14 mouse cellular contexts compared by ENCODE assay signal in the genomic region with DNA sequence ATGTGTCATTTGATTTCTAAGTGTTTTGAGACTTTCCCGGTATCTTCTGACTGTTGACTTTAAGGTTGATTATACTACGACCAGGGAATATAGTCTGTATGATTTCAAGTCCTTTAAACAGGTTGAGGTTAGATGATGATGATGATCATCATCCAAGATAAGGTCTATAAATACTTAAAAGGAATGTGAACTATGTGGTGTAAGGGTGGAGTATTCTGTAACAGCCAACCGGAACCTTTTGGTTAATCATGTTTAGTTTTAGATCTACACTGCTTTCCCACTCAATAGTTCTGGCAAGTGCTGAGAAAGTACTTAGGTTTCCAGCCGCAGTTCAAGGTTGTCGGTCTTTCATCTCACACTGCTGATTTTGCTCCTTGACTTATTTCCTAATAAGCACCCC.
"Had no signal": no experiment of that assay in that cellular context is flagged by ENCODE, and none has a peak within 500 bp of the region (broad histone marks: within the 10 kb centered on the region; RNA-seq: fewer than 3 reads in every experiment).

No protein-coding gene starts in this region.

- H3K27ac ChIP-seq: midbrain, embryonic 10.5 days; midbrain, embryonic 12.5 days; neural tube, embryonic 12.5 days had no signal

- DNase-seq: lung, adult 18-20 months; lung, embryonic 14.5 days; lung, postnatal 10 days; lung, postnatal 4 days; midbrain, embryonic 14.5 days; right cerebral cortex, postnatal 14 days; thymus, adult 18-20 months; thymus, postnatal 25 days; thymus, postnatal 4 days had no signal

- ATAC-seq: midbrain, embryonic 16.5 days had no signal

- H3K27me3 ChIP-seq: neural tube, embryonic 12.5 days had no signal

- H3K4me2 ChIP-seq: lung, embryonic 14.5 days; midbrain, embryonic 12.5 days; neural tube, embryonic 12.5 days had no signal

- H3K4me3 ChIP-seq: midbrain, embryonic 10.5 days; midbrain, embryonic 12.5 days; myocyte; neural tube, embryonic 12.5 days had no signal

- H3K4me1 ChIP-seq: midbrain, embryonic 12.5 days; neural tube, embryonic 12.5 days had no signal

- H3K36me3 ChIP-seq: midbrain, embryonic 10.5 days; midbrain, embryonic 12.5 days; neural tube, embryonic 12.5 days had no signal

- H3K9me3 ChIP-seq: midbrain, embryonic 10.5 days; midbrain, embryonic 12.5 days; neural tube, embryonic 12.5 days had no signal

- H3K9ac ChIP-seq: lung, embryonic 14.5 days; midbrain, embryonic 12.5 days; neural tube, embryonic 12.5 days had no signal
